Mouse (Mus musculus): ENCODE data around the gene A930018P22Rik.

GRCm38 (mm10) chr2:104099231-104099585 lies 23.4 kb upstream of the A930018P22Rik start:
- TF ChIP-seq EP300 (IDR thresholded peaks at IDR 0.05; ENCODE audit: low read depth) (no peak), CTCF (IDR thresholded peaks at IDR 0.05; ENCODE audit: low read depth) (no peak)

Measured in liver, embryonic 14.5 days (tissue).